Mouse (Mus musculus) G1E (cell line): Measurements from ENCODE around the gene Slc10a7. TPM values are rescaled to one million over a fixed set of nuclear protein-coding genes. Genes with fewer than 3 reads are reported as not detected.
"Not testable (repeated sequence)": the region's sequence is repeated elsewhere in the genome, so short reads cannot be mapped to it uniquely, and the experiment has no call there.

ENCODE experiments used
- ATAC-seq: 2 replicates; pipeline ENCODE4 v1.8.0; 2016; ENCODE audit warnings: mild to moderate bottlenecking; ENCODE audit not compliant: insufficient number of reproducible peaks, poor library complexity, low FRiP score, severe bottlenecking; ENCODE audit errors: extremely low read depth
- DNase-seq: peaks from one replicate; pipeline ENCODE4 v3.0.0; 2012; ENCODE audit warnings: low spot score
- H3K27me3 ChIP-seq: 2 replicates; pipeline ENCODE4 v1.6.1; 2012; ENCODE audit warnings: mild to moderate bottlenecking, low read length, inconsistent platforms; ENCODE audit not compliant: insufficient read depth
- H3K36me3 ChIP-seq: replicated peaks from 2 replicates; pipeline ENCODE3; 2012; ENCODE audit warnings: mild to moderate bottlenecking, inconsistent platforms
- H3K4me1 ChIP-seq: 2 replicates; pipeline ENCODE4 v1.6.1; 2012; ENCODE audit warnings: low read depth, low read length, inconsistent platforms, mixed read lengths; ENCODE audit not compliant: insufficient read depth
- H3K4me3 ChIP-seq: 2 replicates; pipeline ENCODE4 v1.5.1; 2012; ENCODE audit warnings: low read depth, mild to moderate bottlenecking, inconsistent platforms, low read length, moderate library complexity, mixed read lengths
- H3K9me3 ChIP-seq: replicated peaks from 2 replicates; pipeline ENCODE4 v1.6.1; 2012; ENCODE audit warnings: inconsistent platforms
- CTCF ChIP-seq: IDR thresholded peaks from 2 replicates; pipeline ENCODE4 v1.5.1; 2012; ENCODE audit warnings: low read depth, low read length, inconsistent platforms, mixed read lengths
- GATA1 ChIP-seq: IDR thresholded peaks from 2 replicates; pipeline ENCODE4 v1.6.1; 2012; ENCODE audit warnings: borderline replicate concordance, low read length, inconsistent platforms, mixed read lengths
- GATA2 ChIP-seq: IDR thresholded peaks from 2 replicates; pipeline ENCODE4 v1.6.1; 2012; ENCODE audit warnings: low read depth, low read length, inconsistent platforms, borderline replicate concordance
- POLR2AphosphoS5 ChIP-seq: IDR thresholded peaks from 2 replicates; pipeline ENCODE4 v1.6.1; 2012; ENCODE audit warnings: low read depth, low read length, inconsistent platforms; ENCODE audit not compliant: insufficient replicate concordance
- TAL1 ChIP-seq: conservative IDR thresholded peaks from 2 replicates; pipeline ENCODE4 v1.6.1; 2012; ENCODE audit warnings: low read depth, low read length, inconsistent platforms, mixed read lengths
- polyA plus RNA-seq: library from polyadenylated mRNA; stranded (reverse); fragments of >175 nt; gene quantifications from 2 replicates; pipeline ENCODE4 v1.2.3, GENCODE M21; 2012
- total RNA-seq, 2 experiments: library from RNA; stranded (forward) in 1 of 2; stranded (reverse) in 1 of 2; fragments of 200-1000 nt in 1 of 2; fragments of >200 nt in 1 of 2; fragmentation: Nextera tagmentation in 1 of 2; gene quantifications; 2 replicates each; pipeline ENCODE4 v1.2.3; 2014 to 2017

Gene Slc10a7
- total and polyA plus RNA-seq, 3 experiments, result 9.0 to 39.1 (median 22.2) TPM

DNA sequence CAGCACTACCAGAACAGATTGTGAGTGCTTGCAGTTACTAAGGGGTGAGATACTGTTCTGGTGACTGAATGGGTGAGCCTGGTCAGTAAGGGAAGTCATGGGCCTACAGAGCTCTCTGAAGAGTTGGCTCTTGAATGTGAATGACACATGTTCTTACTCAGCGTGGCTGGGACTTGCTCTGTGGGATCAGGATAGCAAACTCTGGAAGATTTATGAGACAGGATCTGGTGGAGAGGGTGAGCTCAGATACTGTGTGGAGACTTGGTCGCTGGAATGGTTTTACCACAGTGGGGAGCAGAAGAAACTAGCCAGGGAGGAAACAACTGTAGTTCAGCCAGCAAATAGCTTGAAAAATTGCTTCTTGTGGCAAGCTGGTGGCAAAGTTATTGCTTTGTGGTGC is 35.4 kb downstream of the Slc10a7 start:
- Histone ChIP-seq H3K9me3 (no peaks in the 10 kb centered on the region), H3K4me1 (peaks cover 4% of the 10 kb centered on the region; the same call in 1 of the 2 replicates), H3K36me3 (peaks cover 77% of the 10 kb centered on the region), H3K4me3 (no peak overlapping the region), H3K27me3 (no peaks in the 10 kb centered on the region)
- TF ChIP-seq POLR2AphosphoS5 (no peak), TAL1 (no peak), GATA1 (no peak), GATA2 (no peak), CTCF (no peak)
- no peak for ATAC-seq
- DNase-seq, result no peak

DNA sequence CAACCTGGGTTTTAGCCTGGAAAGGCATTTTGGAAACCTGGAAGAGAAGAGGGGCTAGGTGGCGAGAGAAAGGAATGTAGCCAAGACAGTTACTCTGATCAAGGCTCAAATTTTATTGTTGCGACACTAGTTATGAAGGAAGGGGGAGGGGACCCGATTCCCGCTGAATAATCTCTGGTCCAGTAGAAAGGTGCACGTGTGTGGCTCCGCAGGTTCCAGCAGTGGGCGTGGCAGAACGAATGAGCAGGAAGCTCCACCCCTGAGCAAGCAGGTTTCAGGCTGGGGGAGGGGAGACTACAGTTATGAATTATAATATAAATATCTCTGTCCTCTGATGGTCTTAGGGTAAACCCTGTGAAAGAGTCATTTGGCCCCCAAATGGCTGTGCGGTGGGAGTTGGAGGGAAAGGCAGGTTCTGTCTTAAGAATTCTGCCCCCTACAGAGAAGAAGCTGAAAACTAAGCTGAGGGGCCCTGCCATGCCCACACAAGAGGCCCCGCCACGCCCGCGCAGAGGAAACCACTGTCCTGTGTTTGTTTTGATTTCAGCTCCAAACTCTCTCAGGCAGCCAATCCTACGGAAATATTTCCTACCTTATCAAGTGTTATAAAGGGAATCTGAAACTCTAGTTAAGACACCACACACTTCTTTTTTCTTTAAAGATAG is 36.1 kb downstream of the Slc10a7 start:
- not testable (repeated sequence) for H3K4me1 ChIP-seq, H3K4me3 ChIP-seq, H3K27me3 ChIP-seq, H3K9me3 ChIP-seq, DNase-seq, ATAC-seq
- peaks cover 75% of the 10 kb centered on the region for H3K36me3 ChIP-seq

- no peak overlapping the region for H3K4me3 ChIP-seq
- no peaks in the 10 kb centered on the region for H3K9me3 ChIP-seq
- H3K36me3 ChIP-seq, result peaks cover 57% of the 10 kb centered on the region
- ATAC-seq (no peak), DNase-seq (no peak)
- TF ChIP-seq CTCF (no peak), TAL1 (no peak), POLR2AphosphoS5 (no peak), GATA2 (no peak), GATA1 (no peak)
- H3K27me3 ChIP-seq, result no peaks in the 10 kb centered on the region
- no peaks in the 10 kb centered on the region; the same call in 1 of the 2 replicates for H3K4me1 ChIP-seq
Observed at GRCm38 (mm10) chr8:78549971-78550751, 41.0 kb downstream of the Slc10a7 start.

GRCm38 (mm10) chr8:78550752-78551134 is 41.6 kb downstream of the Slc10a7 start:
- Histone ChIP-seq H3K4me3 (no peak overlapping the region), H3K4me1 (no peaks in the 10 kb centered on the region), H3K27me3 (no peaks in the 10 kb centered on the region), H3K9me3 (no peaks in the 10 kb centered on the region), H3K36me3 (peaks cover 55% of the 10 kb centered on the region)
- no peak for DNase-seq
- no peak for TF ChIP-seq GATA2
- no peak for TF ChIP-seq CTCF
- TF ChIP-seq POLR2AphosphoS5, result no peak
- TF ChIP-seq GATA1, result no peak
- no peak for TF ChIP-seq TAL1
- ATAC-seq, result no peak

- no peaks in the 10 kb centered on the region for H3K4me1 ChIP-seq
- H3K36me3 ChIP-seq, result peaks cover 66% of the 10 kb centered on the region
- no peak for ATAC-seq
- no peak overlapping the region for H3K4me3 ChIP-seq
- H3K9me3 ChIP-seq, result no peaks in the 10 kb centered on the region
- TF ChIP-seq TAL1 (no peak), CTCF (no peak), GATA1 (no peak), POLR2AphosphoS5 (no peak), GATA2 (no peak)
- no peak for DNase-seq
- no peaks in the 10 kb centered on the region for H3K27me3 ChIP-seq
Observed at GRCm38 (mm10) chr8:78555817-78556216, 46.7 kb downstream of the Slc10a7 start.

- no peak for DNase-seq
Observed at GRCm38 (mm10) chr8:78556773-78557434, 47.8 kb downstream of the Slc10a7 start.

More at GRCm38 (mm10) chr8:78556773-78557434, 47.8 kb downstream of the Slc10a7 start:
- Histone ChIP-seq H3K4me1 (no peaks in the 10 kb centered on the region), H3K9me3 (peaks cover 3% of the 10 kb centered on the region), H3K4me3 (no peak overlapping the region), H3K27me3 (no peaks in the 10 kb centered on the region), H3K36me3 (peaks cover 66% of the 10 kb centered on the region)
- TF ChIP-seq POLR2AphosphoS5 (no peak), TAL1 (no peak), GATA2 (no peak), CTCF (no peak), GATA1 (no peak)
- no peak for ATAC-seq
